Mouse (Mus musculus) cerebellum, postnatal 25 days (tissue): Measurements from ENCODE around the gene Egfem1.
A peak's percentile ranks its signal among the peaks of the same experiment; 100 is the strongest.

Experiments
- DNase-seq, 2 experiments: peaks; one replicate each; pipeline ENCODE4 v3.0.0; 2021; ENCODE audit warnings: mixed read lengths in 2 of 2

The Egfem1 gene

DNA sequence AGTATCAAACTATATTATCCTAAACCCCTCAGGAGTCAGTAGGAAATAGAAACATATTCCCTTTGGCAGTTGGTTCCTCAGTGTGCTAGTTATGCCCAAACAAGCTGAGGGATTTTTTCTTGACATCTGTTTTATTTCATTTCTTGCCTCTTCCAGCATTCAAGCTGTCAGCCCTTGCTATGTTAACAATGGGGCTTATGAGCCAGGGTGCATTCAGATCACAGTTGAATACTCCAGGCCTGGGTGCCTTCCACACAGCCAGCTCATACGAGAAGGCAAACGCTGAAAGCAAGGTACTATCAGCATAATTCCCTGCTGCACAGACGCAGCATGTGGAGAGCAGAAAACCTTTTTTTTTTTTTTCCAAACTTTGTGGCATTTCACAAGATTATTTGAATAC is 526.9 kb downstream of the Egfem1 start:
- DNase-seq: no peak

DNA sequence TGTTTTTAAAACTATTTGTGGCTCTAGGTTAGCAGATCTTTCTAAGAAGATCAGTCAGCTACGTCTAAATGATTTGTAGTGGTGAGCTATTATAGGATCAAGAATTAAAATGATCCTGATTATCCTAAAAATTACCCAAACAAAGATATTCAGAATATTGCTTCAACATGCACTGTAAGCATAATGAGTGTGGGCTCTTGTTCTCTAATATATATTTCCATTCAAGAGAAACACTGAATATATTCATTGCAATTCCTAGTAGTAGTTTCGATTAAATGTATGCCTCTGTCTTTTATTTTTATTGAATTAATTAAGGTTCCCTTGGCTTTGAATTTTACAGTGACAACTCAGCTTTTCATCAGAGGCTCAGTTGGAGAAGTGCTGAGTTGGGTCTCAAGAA is 527.4 kb downstream of the Egfem1 start:
- no peak for DNase-seq

DNA sequence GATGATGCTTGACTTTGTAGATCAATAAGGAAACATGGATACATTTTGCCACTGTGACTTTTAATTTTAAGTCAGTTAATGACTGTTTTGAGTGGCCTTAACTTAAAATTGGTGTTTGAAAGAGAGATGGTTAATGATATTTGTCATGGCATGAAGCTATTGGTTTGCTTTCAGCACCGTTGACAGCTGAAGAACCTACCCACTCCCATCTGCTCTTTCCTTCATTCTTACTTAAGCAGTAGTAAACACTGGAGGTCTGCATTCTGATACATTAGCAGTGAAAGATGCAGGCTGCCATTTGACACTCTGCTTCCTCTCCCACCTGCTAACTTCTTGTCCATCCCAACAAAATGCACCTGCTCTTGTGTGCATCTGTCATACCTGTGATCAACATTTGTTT is 537.8 kb downstream of the Egfem1 start:
- DNase-seq: no peak

DNA sequence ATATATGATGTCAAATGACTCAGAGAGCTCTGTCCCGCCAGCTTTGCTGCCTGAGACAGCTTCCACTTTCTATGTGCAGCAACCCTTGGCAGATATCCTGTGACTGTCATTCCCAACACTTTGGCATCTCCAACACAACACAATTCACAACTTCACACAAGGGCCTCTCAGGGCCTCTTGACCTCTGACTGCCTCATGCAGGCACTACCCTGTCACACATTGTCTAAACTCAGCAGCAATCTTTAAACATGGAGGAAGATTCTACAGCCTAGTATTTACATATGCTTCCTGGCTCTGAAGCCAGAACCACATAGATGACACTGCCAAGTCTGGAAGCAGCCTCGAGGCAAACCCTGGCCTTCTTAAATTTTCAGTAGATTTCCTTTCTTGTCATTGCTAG is 558.0 kb downstream of the Egfem1 start:
- no peak for DNase-seq

DNA sequence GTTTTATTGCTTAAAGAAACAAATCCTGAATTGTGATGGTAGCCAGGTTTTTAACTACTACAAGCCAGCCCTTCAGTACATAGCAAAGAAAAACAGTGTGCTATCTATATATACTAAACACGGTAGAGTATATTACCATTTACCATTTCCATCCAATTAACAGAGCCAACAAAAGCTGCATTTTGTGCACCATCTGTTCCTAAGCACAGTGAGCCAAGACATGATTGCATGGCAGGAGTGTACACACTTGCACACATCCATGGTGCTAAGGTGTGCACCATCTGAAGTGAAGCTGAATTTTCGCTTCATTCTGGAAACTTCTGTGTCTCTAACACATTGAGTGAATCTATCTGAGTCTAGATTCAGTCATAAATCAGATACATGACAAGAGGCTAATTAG is 585.0 kb downstream of the Egfem1 start:
- DNase-seq: no peak

DNA sequence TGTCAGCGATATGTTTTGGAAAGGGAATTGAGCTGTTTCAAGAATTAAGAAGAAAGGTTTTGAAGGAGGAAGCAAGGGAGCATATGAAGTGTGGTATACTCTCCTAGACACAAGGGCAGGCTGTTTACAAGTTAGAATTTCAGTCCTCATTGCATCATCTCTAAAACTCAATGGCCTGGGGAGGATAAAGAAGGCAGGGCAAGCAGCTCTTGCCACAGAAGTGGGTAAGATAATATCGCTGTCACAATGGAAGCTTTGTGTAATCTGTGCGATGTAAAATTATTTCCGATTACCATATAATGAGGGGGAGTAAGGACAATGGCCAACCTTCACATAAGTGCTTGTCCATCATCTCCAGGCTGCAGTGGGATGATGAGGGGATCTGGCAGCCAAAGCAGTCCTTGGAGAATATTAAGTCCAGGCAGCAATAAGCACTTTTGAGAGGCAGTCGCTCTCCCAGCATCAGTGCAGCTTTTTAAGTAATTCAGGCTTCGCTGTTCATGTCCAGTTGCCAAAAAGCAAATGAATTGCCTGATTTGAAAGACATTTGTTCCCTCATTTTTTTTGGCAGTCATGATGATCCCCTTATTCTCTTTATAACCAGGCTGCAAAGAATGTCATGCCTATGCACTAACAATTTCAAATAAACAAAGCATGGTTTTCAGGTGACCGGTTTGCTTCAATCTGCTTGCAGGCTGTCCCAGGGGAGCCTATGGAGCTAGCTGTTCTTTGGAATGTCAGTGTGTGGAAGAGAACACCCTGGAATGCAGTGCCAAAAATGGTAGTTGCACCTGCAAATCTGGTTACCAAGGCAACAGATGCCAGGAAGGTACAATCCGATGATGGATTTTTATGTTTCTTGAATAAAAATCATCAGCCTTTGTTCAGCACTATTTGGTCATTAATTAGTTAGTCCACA is 607.8 kb downstream of the Egfem1 start:
- no peak for DNase-seq

DNA sequence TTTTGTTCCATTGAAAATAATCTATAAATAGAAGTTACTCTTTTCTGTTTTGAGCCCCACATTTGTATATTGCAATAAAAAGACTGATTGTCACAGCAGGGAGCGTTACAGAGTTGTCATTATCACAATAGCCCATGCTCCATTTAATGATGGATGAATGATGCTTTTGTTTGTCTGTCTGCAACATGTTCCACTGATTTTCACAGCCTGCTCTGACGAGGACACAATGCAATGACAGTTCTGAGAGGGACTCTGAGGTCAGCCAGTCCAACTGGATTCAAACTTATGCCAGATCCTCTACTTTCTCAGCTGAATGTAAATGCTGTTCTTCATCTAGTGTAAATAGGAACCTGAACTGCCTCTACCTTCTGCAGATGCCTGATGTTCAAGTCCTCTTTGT is 619.3 kb downstream of the Egfem1 start:
- DNase-seq: no peak

DNA sequence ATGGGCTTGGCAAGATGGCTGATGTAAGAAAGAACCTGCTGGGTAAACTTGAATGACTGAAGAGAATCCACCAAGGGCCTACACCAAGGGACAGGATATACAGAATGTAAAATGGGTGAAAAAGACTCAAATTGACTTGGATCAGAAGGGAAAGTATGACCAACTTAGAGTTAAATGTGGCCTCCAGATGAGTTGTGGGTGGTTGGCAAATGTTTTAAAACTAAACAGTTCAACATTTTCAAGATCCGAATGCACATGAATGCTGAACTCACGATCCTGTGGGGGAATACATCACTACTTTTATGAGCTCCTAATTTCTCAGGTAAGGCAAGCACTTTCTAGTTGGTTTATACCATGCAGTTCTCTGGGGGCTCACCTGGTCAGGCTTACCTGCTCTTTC is 625.0 kb downstream of the Egfem1 start:
- no peak for DNase-seq

DNA sequence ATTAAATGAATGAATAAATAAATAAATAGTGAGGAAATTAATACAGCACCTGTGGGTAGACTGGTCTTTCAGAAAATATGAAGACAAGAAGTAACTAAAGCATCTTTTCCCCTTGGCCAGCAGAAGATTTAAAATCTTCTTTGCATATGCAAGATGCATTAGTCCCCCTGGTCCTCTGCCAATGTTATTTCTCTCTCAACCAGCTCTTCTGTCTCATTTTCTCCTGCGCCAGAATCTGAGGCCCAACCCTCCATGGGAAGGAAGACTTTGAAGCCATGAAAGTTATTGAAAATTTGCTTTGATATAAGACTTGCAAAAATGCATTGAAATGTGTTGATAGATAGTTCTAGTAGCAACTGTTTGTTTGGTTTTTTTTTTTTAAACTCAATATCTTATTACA is 625.6 kb downstream of the Egfem1 start:
- DNase-seq: no peak

DNA sequence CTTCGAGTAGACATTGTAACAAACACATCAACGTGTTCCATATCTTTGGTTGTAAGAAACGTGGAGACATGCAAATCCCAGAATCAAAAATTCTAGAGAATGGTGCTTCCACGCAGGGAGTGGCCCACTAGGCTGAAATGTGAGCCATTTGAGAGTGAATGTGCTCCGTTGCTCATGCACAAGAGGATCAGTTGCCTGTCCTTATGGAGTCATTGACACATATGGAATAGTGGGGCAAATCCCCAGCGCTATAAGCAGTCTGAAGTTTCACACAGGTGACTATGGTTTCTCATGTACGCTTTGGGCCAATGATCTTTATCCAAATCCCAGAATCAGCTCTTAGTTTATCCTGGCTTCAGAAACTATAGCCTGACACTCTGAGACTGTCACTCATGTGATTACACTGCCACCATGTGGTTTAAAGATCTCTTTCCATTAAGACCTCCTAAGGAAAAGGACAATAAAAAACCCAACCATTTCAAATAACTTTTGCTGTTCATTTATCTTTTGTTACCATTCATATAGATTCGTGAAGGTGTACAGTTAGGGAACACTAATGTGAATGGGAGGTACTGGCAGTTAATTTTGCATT is 644.6 kb downstream of the Egfem1 start:
- no peak for DNase-seq

DNA sequence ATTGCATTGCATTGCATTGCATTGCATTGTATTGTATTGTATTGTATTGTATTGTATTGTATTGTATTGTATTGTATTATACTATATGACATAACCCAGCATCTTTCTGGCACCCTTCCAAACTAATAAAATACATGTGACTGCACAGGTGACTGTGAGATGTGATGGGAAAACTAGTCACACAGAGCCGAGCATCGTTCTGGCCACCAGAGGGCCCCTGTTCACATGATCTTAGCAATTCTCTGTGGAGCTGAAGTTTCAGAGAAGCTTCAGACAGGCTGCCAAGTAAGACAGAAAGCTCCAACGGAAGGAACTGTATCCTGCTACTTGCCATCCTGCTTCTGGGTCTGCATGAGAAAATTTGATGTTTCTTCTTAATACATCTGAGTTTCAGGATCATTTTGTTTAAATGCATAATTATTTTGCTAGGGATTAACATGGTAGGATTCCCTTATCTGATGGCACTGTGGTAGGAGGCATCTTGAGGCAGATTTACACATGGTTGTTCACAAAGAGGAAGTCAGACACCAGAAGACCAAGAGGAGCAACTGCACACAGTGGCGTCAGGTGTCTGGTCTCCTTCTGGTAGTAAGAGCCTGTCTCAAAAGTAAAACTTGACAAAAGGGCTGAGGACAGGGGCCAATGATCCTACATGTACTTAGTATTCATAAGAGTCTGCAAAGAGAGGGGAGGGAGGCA is 648.4 kb downstream of the Egfem1 start:
- peak; percentile 12 to 57 for DNase-seq

DNA sequence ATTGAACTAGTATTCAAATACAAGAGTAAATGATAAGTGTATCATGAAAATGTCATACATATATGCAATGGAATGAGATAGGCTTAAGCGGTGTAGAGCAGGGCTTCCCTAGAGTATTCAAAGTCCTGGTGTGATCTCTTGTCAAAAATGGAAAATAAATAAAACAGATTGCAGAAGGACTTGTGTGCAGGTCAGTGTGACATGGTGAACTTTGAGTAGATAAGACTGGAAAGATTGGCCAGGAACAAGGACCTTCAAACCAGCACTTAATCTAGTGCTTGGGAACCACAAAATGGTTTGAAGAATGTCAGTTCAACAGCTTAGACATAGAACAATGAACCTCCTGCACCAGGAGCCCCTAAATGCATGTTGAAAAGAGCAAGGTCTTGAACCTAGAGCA is 649.7 kb downstream of the Egfem1 start:
- no peak for DNase-seq

DNA sequence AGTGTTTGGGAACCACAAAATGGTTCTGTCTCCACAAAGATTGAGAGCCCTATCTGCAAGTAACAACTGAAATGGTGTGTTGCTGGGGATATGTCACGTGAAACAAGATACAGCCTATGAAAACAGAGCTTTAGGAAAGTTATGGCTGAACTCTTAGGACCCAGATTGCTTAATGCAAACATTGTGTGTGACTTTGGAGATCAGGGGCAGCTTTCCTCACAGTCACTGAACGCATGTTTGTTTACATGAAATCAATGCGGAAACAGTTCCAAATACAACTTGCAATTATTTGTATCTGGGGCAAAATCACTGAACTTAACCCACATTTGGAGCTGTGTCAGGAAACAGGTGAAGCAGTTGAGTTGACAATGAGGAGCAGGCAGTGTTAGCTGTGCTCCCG is 650.8 kb downstream of the Egfem1 start:
- DNase-seq: no peak

DNA sequence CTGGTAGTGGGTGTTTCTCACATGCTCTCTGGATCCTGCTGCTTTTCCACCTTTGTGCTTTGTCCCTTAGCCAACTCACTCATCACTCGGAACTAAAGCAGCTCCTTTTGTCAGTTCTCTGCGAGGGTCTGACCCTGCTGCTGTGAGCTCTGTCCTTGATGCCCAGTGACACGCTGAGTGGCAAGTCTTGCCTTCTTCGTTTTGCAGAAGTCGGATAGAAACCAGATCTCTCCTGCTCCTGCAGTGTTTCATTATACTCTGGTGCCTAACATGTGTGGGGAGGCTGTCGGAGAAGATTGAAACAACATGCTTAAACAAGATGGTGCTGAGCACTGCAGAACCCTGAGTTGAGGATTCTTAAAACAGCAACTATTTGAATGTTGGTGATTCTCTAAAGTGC is 652.4 kb downstream of the Egfem1 start:
- no peak for DNase-seq

DNA sequence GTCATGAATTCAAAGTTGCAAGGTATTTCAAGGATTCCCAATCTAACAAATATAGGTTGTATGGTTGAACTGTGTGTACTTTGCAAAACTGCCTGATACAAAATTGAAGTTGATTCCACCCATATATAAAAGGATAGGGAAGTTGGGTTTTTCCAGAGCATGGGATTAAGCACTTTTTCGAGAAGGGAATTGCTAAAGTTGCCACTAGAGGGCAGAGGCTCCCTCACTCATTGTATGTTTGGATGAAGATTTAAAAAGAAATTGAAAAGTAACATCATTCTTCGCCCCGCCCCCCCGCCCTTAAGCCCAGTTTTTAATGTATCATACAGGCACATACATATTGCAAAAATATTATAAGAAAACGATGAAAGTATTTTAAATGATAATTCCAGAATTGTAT is 657.5 kb downstream of the Egfem1 start:
- peak in 1 of 2 experiments; percentile 9 for DNase-seq
